Mouse (Mus musculus) hindbrain, embryonic 16.5 days (tissue): ENCODE measurements around the gene Exoc6. TPM values are rescaled to one million over a fixed set of nuclear protein-coding genes. Genes with fewer than 3 reads are reported as not detected.

Experiments
- ATAC-seq: fragments of 200-750 bp; cut with Nextera tagmentation; 2 replicates; pipeline ENCODE4 v1.8.0; 2017; ENCODE audit warnings: moderate TSS enrichment, moderate library complexity
- H3K27ac ChIP-seq: fragments of 300-500 bp; sonication (generic); 2 replicates; pipeline ENCODE4 v1.5.1; 2014; ENCODE audit warnings: low read depth, mild to moderate bottlenecking, control low read depth, low read length, moderate library complexity
- H3K27me3 ChIP-seq: fragments of 300-500 bp; sonication (generic); replicated peaks from 2 replicates; pipeline ENCODE4 v1.6.1; 2014; ENCODE audit warnings: low read length; ENCODE audit not compliant: control insufficient read depth, insufficient read depth
- H3K36me3 ChIP-seq: fragments of 300-500 bp; sonication (generic); 2 replicates; pipeline ENCODE4 v1.6.1; 2014; ENCODE audit warnings: mild to moderate bottlenecking, low read length, moderate library complexity, mixed read lengths; ENCODE audit not compliant: control insufficient read depth, insufficient read depth
- H3K4me1 ChIP-seq: fragments of 300-500 bp; sonication (generic); 2 replicates; pipeline ENCODE4 v1.6.1; 2014; ENCODE audit warnings: low read depth, low read length; ENCODE audit not compliant: control insufficient read depth, insufficient read depth
- H3K4me2 ChIP-seq: fragments of 300-500 bp; sonication (generic); 2 replicates; pipeline ENCODE4 v1.6.1; 2014; ENCODE audit warnings: mild to moderate bottlenecking, low read length, control low read depth, moderate library complexity
- H3K4me3 ChIP-seq: fragments of 300-500 bp; sonication (generic); 2 replicates; pipeline ENCODE4 v1.5.1; 2014; ENCODE audit warnings: mild to moderate bottlenecking, low read length, control low read depth, moderate library complexity
- H3K9ac ChIP-seq: fragments of 300-500 bp; sonication (generic); 2 replicates; pipeline ENCODE4 v1.6.1; 2014; ENCODE audit warnings: low read depth, mild to moderate bottlenecking, control low read depth, low read length, moderate library complexity
- H3K9me3 ChIP-seq: fragments of 300-500 bp; sonication (generic); 2 replicates; pipeline ENCODE4 v1.6.1; 2014; ENCODE audit warnings: mild to moderate bottlenecking, low read length, moderate library complexity; ENCODE audit not compliant: control insufficient read depth
- WGBS: fragments of 180-500 bp; shearing (Covaris S2); extraction: QIAGEN DNeasy Blood & Tissue Kit; methylation state at CpG from one replicate; pipeline ENCODE4 v1.1.7; 2014; 5-methylcytosine and 5-hydroxymethylcytosine counted together
- polyA plus RNA-seq: library from polyadenylated mRNA; unstranded; fragments of >200 nt; fragmentation: Nextera tagmentation; extraction: Ambion mirVana; gene quantifications from 2 replicates; pipeline ENCODE4 v1.2.1, GENCODE M21; 2015

The Exoc6 gene
- polyA plus RNA-seq, 1 experiment from 2014 or later: 21.7 TPM

DNA sequence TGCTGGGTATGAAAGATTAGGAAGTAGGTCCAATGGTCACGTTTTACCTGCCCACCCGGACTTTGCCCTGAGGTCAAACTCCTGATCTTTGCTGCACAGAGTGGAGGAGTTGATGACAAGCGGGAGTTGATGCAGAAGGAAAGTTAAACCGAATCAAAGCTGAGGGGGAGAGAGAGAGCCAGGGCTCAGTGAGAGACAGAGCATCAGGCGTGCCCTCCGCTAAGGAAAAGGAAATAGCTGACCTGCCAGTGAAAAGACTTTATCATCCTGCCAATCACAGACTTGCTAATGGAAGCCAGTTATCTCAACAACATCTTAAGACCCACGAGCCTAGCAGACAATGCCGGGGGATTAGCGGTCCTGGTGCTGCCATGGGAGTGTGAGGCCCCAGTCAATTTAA is 106.2 kb downstream of the Exoc6 start:
- Histone ChIP-seq H3K9me3 (no peaks in the 10 kb centered on the region), H3K36me3 (no peaks in the 10 kb centered on the region), H3K4me3 (no peak overlapping the region), H3K27ac (no peak overlapping the region), H3K4me1 (no peaks in the 10 kb centered on the region), H3K27me3 (0 out of 2 replicates have a peak, but pooled peaks cover 2% of the 10 kb centered on the region), H3K9ac (no peak overlapping the region), H3K4me2 (no peak overlapping the region)
- ATAC-seq: no peak
- 15% methylated on average over 9 of the region's 9 CpGs for WGBS

DNA sequence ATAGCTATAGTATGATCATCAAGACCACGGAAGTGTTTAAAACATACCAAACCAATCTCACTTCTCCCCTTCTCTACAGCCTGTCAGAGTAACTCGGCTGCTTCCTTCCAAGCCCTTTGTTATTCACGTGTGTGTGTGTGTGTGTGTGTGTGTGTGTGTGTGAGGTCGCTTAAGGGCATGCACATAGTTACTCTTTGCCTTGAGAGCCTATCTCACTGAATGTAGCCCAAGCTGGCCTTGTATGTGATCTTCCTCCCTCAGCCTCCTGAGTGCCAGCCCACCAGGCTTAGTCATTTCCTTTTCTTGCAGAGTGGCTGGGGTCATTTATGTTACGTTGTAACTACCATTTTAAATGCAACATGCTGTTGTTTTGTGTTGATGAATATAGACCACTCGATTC is 115.0 kb downstream of the Exoc6 start:
- Histone ChIP-seq H3K4me2 (no peak overlapping the region), H3K27ac (no peak overlapping the region), H3K9ac (no peak overlapping the region), H3K36me3 (no peaks in the 10 kb centered on the region), H3K9me3 (no peaks in the 10 kb centered on the region), H3K27me3 (no peaks in the 10 kb centered on the region), H3K4me1 (no peaks in the 10 kb centered on the region), H3K4me3 (no peak overlapping the region)
- 65% methylated on average over 6 of the region's 6 CpGs for WGBS
- no peak for ATAC-seq

DNA sequence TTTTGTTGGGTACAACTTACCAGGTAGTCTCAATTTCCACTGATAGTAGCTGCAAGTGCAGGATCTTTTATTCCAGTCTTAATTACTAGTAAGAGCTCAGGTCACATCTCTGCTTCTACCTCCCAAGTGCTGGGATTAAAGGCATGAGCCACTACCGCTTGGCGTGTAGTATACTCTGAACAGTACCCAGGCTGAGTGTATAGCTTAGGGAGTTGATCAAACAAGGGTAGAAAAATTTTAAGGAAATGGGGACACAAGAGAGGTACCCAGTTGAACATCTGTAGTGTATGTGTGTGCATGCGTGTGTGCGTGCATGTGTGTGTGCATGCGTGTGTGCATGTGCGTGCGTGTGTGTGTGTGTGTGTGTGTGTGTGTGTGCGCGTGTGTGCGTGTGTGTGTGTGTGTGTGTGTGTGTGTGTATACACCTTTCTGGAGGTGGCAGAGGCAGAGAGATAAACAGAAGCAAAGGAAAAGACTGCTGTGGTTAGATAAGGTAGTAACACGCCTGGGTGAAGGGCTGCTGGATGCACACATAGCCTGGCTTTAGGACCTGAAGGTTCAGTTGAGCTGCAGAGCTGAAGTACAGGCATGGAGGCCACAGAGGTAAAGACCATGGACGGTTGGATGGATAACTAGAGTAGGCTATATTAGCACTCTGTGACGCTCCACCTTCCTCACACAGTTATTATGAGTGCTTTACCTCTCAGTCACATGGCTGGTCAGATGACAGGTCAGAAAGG is 117.8 kb downstream of the Exoc6 start:
- H3K27ac ChIP-seq: no peak overlapping the region
- H3K9ac ChIP-seq: no peak overlapping the region
- 61% methylated on average over 13 of the region's 13 CpGs for WGBS
- no peaks in the 10 kb centered on the region for H3K36me3 ChIP-seq
- no peaks in the 10 kb centered on the region for H3K4me1 ChIP-seq
- H3K4me2 ChIP-seq: no peak overlapping the region
- no peaks in the 10 kb centered on the region for H3K27me3 ChIP-seq
- H3K4me3 ChIP-seq: no peak overlapping the region
- no peak for ATAC-seq
- H3K9me3 ChIP-seq: no peaks in the 10 kb centered on the region

DNA sequence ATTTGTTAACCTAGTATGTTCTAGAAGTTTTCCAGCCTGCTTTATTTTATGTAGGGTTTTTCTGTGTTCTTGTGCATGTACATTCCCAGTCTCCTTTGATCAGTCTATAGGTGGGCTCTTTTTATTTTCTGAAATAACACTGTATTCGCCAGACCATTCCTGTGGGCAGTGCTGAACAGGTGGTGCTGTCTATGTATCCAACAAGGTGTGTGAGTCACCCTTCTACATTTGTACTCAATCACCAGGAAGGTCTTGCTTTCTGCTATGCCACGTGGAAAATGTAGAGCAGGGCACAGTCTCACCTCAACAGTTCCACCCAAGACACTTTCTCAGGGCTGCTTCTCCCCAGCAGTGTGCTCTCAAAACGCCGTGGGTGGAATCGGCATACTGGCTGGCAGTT is 118.4 kb downstream of the Exoc6 start:
- H3K4me1 ChIP-seq: no peaks in the 10 kb centered on the region

DNA sequence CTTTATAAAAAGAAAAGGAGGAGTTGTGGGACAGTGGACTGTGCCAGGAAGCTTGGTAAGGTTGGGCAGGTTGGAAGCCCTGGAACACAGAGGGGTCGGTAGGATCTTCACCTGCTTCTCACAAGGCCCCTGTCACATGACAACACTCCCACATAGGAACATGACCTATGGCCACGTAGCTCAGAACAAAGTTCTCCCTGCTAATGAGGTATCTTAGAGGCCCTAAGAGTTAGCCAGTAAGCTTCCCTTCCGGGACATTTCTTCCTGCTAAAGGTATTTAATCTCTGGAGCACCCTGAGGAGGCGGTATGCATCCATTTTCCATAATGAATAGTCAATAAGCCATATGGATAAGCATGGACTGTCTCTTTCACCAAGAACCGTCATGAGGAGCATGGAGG is 119.3 kb downstream of the Exoc6 start:
- Histone ChIP-seq H3K27ac (no peak overlapping the region), H3K4me1 (no peaks in the 10 kb centered on the region), H3K27me3 (no peaks in the 10 kb centered on the region), H3K4me2 (no peak overlapping the region), H3K36me3 (no peaks in the 10 kb centered on the region), H3K9ac (no peak overlapping the region), H3K4me3 (no peak overlapping the region), H3K9me3 (no peaks in the 10 kb centered on the region)
- WGBS: 83% methylated on average over 5 of the region's 5 CpGs
- ATAC-seq: no peak

More for the DNA sequence above, 118.4 kb downstream of the Exoc6 start:
- no peaks in the 10 kb centered on the region for H3K36me3 ChIP-seq
- no peaks in the 10 kb centered on the region for H3K9me3 ChIP-seq
- H3K27me3 ChIP-seq: no peaks in the 10 kb centered on the region
- H3K4me2 ChIP-seq: no peak overlapping the region
- no peak overlapping the region for H3K27ac ChIP-seq
- WGBS: 90% methylated on average over 5 of the region's 5 CpGs
- H3K9ac ChIP-seq: no peak overlapping the region
- ATAC-seq: no peak
- H3K4me3 ChIP-seq: no peak overlapping the region

DNA sequence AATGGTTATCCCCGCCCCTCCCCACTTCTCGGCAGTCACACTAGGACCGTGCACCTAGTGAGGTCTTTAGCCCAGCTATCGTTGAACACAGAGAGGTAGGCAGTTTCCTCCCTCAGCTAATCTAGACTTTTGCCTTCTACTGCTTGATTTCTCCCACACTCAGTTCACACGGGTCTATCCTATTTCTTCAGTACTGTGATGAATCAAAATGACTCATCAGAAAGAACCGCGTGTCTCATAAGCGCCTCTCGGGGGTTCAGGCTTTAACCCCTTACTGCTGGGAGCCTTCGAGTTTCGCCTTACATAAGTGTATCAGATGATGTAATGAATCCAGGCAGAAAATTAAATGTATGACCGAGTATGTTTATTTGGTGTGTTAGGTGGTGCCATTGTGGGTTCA is 123.2 kb downstream of the Exoc6 start:
- Histone ChIP-seq H3K27ac (no peak overlapping the region), H3K9ac (no peak overlapping the region), H3K4me2 (no peak overlapping the region), H3K9me3 (no peaks in the 10 kb centered on the region), H3K4me1 (no peaks in the 10 kb centered on the region), H3K36me3 (no peaks in the 10 kb centered on the region), H3K4me3 (no peak overlapping the region), H3K27me3 (no peaks in the 10 kb centered on the region)
- no peak for ATAC-seq
- WGBS: 67% methylated on average over 12 of the region's 12 CpGs

DNA sequence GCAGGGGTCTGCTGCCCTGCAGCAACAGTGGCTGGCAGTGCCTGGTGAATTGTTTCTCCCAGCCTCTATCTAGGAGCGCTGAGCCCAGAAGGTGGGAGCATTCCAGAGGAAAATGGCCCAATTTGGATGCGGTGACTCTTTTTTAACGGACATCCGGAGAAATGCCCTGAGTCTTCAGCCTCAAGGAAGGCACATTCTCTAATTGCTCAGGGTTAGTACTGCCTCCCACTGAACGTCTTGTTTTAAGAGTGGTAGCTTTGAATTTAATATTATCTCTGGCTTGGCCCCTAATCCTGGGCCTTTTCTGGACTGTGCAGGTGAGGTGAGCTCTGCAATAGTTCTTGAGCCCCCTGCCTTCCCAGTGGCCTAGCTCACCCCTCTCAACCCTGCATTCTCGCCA is 135.1 kb downstream of the Exoc6 start, which contains the start of gene Cyp26c1:
Cyp26c1 (plus strand) TSS at position 301 of the 400 bp plus-strand sequence.
- Histone ChIP-seq H3K36me3 (no peaks in the 10 kb centered on the region), H3K4me3 (no peak within 1 kb of the TSS), H3K27me3 (peaks cover 77% of the 10 kb centered on the region), H3K4me2 (no peak within 1 kb of the TSS; the same call in 1 of the 2 replicates), H3K27ac (no peak within 1 kb of the TSS), H3K4me1 (no peaks in the 10 kb centered on the region; the same call in 1 of the 2 replicates), H3K9me3 (no peaks in the 10 kb centered on the region), H3K9ac (no peak within 1 kb of the TSS)
- ATAC-seq: no peak
- 11% methylated on average over 6 of the region's 6 CpGs for WGBS

DNA sequence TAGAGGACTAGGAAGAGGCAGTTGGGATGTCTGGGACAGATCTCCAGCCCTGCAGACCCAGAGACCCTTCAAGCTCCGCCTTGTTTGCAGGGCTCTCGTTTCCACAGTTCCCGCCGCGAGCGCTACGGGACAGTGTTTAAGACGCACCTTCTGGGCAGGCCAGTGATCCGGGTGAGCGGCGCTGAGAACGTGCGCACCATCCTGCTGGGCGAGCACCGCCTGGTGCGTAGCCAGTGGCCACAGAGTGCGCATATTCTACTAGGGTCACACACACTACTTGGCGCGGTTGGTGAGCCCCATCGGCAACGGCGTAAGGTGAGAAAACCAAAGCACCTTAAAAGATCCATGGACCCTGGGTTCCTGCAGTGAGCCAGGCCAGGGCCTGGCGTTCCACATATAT is 136.1 kb downstream of the Exoc6 start:
- Histone ChIP-seq H3K9ac (no peak overlapping the region), H3K4me1 (no peaks in the 10 kb centered on the region; the same call in 1 of the 2 replicates), H3K4me3 (no peak overlapping the region), H3K9me3 (no peaks in the 10 kb centered on the region), H3K36me3 (no peaks in the 10 kb centered on the region), H3K27me3 (peaks cover 87% of the 10 kb centered on the region), H3K4me2 (no peak overlapping the region), H3K27ac (no peak overlapping the region)
- ATAC-seq: no peak
- 7% methylated on average over 23 of the region's 23 CpGs for WGBS

DNA sequence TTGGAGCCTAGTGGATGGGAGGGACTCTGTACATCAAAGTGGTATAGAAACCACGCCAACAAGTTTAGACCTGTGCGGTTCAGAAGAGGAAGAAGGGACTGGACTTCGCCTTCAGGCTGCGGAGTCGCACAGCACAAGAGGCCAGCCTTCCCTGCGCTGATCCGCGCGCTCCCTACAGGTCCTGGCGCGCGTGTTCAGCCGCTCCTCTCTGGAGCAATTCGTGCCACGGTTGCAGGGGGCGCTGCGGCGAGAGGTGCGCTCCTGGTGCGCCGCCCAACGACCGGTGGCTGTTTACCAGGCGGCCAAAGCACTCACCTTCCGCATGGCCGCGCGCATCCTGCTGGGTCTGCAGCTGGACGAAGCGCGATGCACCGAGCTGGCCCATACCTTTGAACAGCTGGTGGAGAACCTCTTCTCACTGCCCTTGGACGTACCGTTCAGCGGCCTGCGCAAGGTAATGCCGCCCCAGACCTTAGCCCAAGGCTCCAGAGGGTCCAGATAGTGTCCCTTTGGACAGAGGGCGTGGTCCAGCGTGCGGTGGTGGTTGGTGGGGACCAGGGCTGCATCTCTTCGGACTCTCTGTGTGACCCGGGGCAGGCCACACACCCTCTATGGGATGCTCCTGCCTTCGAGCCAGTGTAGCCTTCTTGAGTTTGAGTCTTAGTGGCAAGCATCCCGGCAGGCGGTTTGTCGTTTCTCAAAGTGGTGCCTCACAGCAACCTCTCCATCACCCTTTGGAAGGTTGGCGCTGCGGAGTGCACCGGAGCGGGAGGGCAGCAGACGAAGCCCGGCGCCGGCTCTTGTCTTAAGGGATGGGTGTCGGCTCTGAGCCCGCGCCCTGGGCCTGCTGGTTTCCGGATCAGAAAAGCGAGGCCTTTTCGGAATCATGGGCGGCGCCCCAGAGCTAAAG is 137.0 kb downstream of the Exoc6 start:
- no peak overlapping the region for H3K4me3 ChIP-seq
- H3K4me1 ChIP-seq: no peaks in the 10 kb centered on the region; the same call in 1 of the 2 replicates
- no peak overlapping the region for H3K9ac ChIP-seq
- H3K27me3 ChIP-seq: peaks cover 95% of the 10 kb centered on the region
- no peaks in the 10 kb centered on the region for H3K9me3 ChIP-seq
- H3K4me2 ChIP-seq: no peak overlapping the region
- WGBS: 4% methylated on average over 60 of the region's 62 CpGs
- ATAC-seq: peak; percentile 29; the same call in 1 of the 2 replicates
- H3K36me3 ChIP-seq: no peaks in the 10 kb centered on the region
- H3K27ac ChIP-seq: no peak overlapping the region
